In genomic region chr19:56821798-56822447, GRCm38 (mm10) we compare ENCODE assay signal across 8 mouse cellular contexts. TPM values are rescaled to one million over a fixed set of nuclear protein-coding genes. Genes with fewer than 3 reads are reported as not detected.
A peak's percentile ranks its signal among the peaks of the same experiment; 100 is the strongest.
DNase-seq lines count a peak whose midpoint lies in the region; ATAC-seq lines count a peak whose summit lies in the region.

Gene Ccdc186, minus strand, starts transcription at chr19:56822190.

- no peaks in the 10 kb centered on the region for H3K9me3 ChIP-seq in heart, embryonic 12.5 days (replicated peaks)
- no peaks in the 10 kb centered on the region for H3K9me3 ChIP-seq in liver, embryonic 12.5 days (replicated peaks)
- no peaks in the 10 kb centered on the region for H3K9me3 ChIP-seq in stomach, embryonic 15.5 days

- H3K9ac ChIP-seq in heart, embryonic 12.5 days = peak within 1 kb of the TSS; percentile 99
- peak within 1 kb of the TSS; percentile 94 for H3K9ac ChIP-seq in liver, embryonic 12.5 days
- H3K9ac ChIP-seq in stomach, embryonic 15.5 days = peak within 1 kb of the TSS; percentile 70

- no peaks in the 10 kb centered on the region for H3K36me3 ChIP-seq in heart, embryonic 12.5 days
- H3K36me3 ChIP-seq in liver, embryonic 12.5 days = peaks cover 6% of the 10 kb centered on the region; the same call in 1 of the 2 replicates
- H3K36me3 ChIP-seq in stomach, embryonic 15.5 days = no peaks in the 10 kb centered on the region

- H3K4me2 ChIP-seq in heart, embryonic 12.5 days = peak within 1 kb of the TSS; percentile 80
- H3K4me2 ChIP-seq in liver, embryonic 12.5 days = peak within 1 kb of the TSS; percentile 71
- peak within 1 kb of the TSS; percentile 63 for H3K4me2 ChIP-seq in stomach, embryonic 15.5 days

- H3K4me3 ChIP-seq in heart, embryonic 12.5 days = peak within 1 kb of the TSS; percentile 85
- peak within 1 kb of the TSS; percentile 99 for H3K4me3 ChIP-seq in liver, embryonic 12.5 days
- H3K4me3 ChIP-seq in stomach, embryonic 15.5 days (replicated peaks) = peak within 1 kb of the TSS; percentile 79

- under 1% methylated on average over 79 of the region's 79 CpGs for WGBS in heart, embryonic 12.5 days
- under 1% methylated on average over 67 of the region's 79 CpGs for WGBS in liver, embryonic 12.5 days (ENCODE audit: insufficient replicate concordance)
- under 1% methylated on average over 79 of the region's 79 CpGs for WGBS in stomach, embryonic 15.5 days

- H3K4me1 ChIP-seq in heart, embryonic 12.5 days (replicated peaks) = peaks cover 44% of the 10 kb centered on the region
- H3K4me1 ChIP-seq in liver, embryonic 12.5 days = peaks cover 42% of the 10 kb centered on the region
- H3K4me1 ChIP-seq in stomach, embryonic 15.5 days = peaks cover 20% of the 10 kb centered on the region

- ATAC-seq in erythroid progenitor cell, adult 5-6 weeks (replicated peaks; ENCODE audit: low FRiP score, poor library complexity, severe bottlenecking) = peak; percentile 98
- ATAC-seq in heart, embryonic 12.5 days (ENCODE audit: insufficient number of reproducible peaks, low FRiP score) = peak; percentile 99
- peak; percentile 97 for ATAC-seq in liver, embryonic 12.5 days
- peak; percentile 97 for ATAC-seq in stomach, embryonic 15.5 days (ENCODE audit: insufficient read depth, low FRiP score, low read depth)

- DNase-seq in CD4-positive helper T cell, adult 2 months (ENCODE audit: low read depth, low spot score) = peak; percentile 96
- peak; percentile 86 for DNase-seq in brain, embryonic 18.5 days (ENCODE audit: low read depth, low spot score)
- DNase-seq in kidney, postnatal 10 days = peak; percentile 98
- peak; percentile 95 to 96 for DNase-seq in natural killer cell, adult 2 months (ENCODE audit: low spot score in 2 of 2)

- peaks cover 19% of the 10 kb centered on the region for H3K27me3 ChIP-seq in heart, embryonic 12.5 days (replicated peaks)
- H3K27me3 ChIP-seq in liver, embryonic 12.5 days (replicated peaks) = peaks cover 36% of the 10 kb centered on the region
- no peaks in the 10 kb centered on the region for H3K27me3 ChIP-seq in stomach, embryonic 15.5 days (replicated peaks)

- H3K27ac ChIP-seq in heart, embryonic 12.5 days (ENCODE audit: poor library complexity, severe bottlenecking) = peak within 1 kb of the TSS; percentile 71
- peak within 1 kb of the TSS; percentile 84 for H3K27ac ChIP-seq in liver, embryonic 12.5 days
- H3K27ac ChIP-seq in stomach, embryonic 15.5 days = peak within 1 kb of the TSS; percentile 78

RNA-seq across cellular contexts. Expression of gene Ccdc186, which starts in this region (rescaled TPM):
- total RNA-seq in erythroid progenitor cell, adult 5-6 weeks (2015; ENCODE audit: low replicate concordance) = 12.6 and 18.4 TPM in 2 replicates
- total RNA-seq in erythroid progenitor cell, adult 5-6 weeks (2017; ENCODE audit: low replicate concordance) = 27.0 and 45.1 TPM in 2 replicates
- 19.5 and 20.3 TPM in 2 replicates for polyA plus RNA-seq in heart, embryonic 12.5 days (2016; fragmentation: Nextera tagmentation; extraction: Ambion mirVana)
- 7.7 and 8.1 TPM in 2 replicates for polyA plus RNA-seq in liver, embryonic 12.5 days (2016; fragmentation: Nextera tagmentation; extraction: Ambion mirVana)
- polyA plus RNA-seq in stomach, embryonic 15.5 days (2015; fragmentation: Nextera tagmentation; extraction: Ambion mirVana) = 19.5 and 23.6 TPM in 2 replicates

Comparison
In these comparisons a context has a peak if more than half of its experiments do, and no peak if none do; other contexts are left out.
1. Peak in every context shown above with its lines: DNase-seq, ATAC-seq, H3K4me3 ChIP-seq and H3K27ac ChIP-seq.